Mouse (Mus musculus): ENCODE results near the gene Ndrg2.
"Not testable (repeated sequence)": the region's sequence is repeated elsewhere in the genome, so short reads cannot be mapped to it uniquely, and the experiment has no call there.

The Ndrg2 gene

DNA sequence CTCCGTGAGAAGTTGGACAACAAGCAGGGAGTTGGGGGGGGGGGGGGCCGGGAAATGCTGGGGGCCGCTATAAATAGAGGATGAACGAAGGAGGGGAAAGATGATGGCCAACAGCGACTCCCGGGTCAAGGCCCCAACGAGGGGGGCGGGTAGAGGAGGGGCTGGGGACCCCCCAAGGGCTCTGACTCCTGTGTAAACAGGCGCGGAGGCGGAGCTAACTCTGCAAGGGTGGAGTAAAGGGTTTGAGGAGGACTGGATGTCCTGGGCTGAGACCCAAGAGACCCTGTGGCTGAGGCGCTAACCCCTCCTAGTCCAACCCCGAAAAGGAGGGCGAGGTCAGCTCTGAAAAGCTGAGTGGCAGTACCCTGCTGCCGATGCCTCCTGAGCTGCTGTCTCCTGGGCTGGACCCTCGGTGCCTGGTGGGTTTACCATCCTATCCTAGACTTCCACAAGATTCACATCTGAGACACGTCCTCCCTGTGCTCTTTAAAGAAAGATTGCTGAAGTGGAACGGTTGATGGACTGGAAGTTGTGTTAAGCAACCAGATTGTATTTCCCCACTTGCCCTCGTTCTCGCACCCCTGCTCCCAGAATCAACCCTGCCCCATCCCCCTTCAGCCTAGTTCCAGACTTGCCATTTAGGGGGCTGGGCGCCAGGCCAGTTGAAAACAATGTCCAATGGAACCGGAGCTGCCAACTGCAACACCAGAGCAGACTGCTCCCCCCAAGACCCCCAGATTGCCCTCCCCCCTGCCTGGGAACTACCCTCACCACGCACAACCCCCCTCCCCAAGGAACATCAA is at the start of gene Ndrg2:
TSS of gene Ndrg2 (minus strand) at position 199 of the 803 bp plus-strand sequence.
- in situ Hi-C loops (cut with MboI, MseI): no loop called here

- in situ Hi-C loops (cut with MboI, MseI): no loop called here
Measured at GRCm38 (mm10) chr14:51960316-51960715, 46.4 kb upstream of the Ndrg2 start.

DNA sequence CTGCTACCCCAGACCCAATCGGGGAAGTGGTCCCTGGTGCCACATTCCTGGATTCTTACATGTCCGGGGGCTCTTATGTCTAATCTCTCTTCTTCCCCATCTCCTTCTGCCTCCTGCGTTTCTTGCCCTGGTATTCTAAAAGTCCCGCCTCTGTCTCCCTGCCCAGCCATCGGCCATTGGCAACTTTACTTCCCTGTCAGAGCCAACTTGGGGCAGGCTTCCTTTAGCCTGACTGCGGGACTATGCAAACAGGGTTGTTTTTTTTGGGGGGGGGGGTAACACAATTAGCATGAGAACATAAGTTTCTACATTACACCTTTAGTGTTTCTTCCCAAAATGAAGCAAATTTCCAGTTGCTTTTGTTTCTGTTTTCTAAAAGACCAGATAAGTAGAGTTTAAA is 29.4 kb upstream of the Ndrg2 start:
- in situ Hi-C loops (cut with MboI, MseI): no loop called here

- in situ Hi-C loops (cut with MboI, MseI): no loop called here
Measured at GRCm38 (mm10) chr14:51942236-51942635, 28.3 kb upstream of the Ndrg2 start.

DNA sequence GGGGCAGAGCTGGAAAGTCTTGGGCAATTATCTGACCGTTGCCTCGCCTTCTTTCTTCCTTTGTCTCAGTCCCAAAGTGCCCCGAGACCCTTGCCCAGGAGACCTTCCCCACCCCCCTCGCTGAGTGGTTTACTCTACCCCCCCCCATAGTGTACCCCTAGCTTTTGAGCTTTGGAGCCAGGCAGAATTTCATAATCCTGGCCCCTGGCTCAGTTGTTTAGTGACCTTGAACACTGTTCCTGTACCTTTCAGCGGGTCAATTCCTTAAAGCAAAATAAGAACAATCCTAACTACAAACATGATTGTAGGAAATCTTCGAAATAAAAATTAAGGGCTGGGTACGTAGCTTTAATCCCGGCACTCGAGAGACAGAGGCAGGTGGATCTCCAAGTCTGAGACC is 27.6 kb upstream of the Ndrg2 start:
- in situ Hi-C loops (cut with MboI, MseI): no loop called here

- in situ Hi-C loops (cut with MboI, MseI): no loop called here
Measured at GRCm38 (mm10) chr14:51940944-51941560, 27.1 kb upstream of the Ndrg2 start.

GRCm38 (mm10) chr14:51939005-51939404 is 25.0 kb upstream of the Ndrg2 start:
- in situ Hi-C loops (cut with MboI, MseI): no loop called here

GRCm38 (mm10) chr14:51932092-51933020 is 18.4 kb upstream of the Ndrg2 start:
- in situ Hi-C loops (cut with MboI, MseI): no loop called here

DNA sequence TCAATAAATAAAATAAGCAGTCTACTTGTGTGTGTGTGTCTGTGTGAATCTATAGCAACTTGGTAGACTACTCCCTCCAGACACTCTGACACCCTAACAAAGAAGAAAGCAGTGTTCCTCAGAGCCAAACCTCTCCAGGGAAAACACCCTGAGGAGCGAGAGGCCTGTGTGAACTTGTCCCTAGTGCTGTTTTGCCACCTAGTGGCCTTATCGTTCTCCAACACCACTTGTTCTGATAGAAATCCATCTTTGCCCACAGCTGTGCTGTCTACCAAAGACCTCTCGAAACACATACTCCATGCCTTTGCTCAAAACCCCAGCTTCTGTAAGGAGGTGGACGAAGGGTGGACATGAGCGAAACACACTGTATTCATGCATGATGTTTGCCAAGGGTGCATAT is 16.9 kb upstream of the Ndrg2 start:
- in situ Hi-C loops (cut with MboI, MseI): no loop called here

GRCm38 (mm10) chr14:51929968-51930367 is 16.0 kb upstream of the Ndrg2 start:
- in situ Hi-C loops (cut with MboI, MseI): no loop called here

- in situ Hi-C loops (cut with MboI, MseI): no loop called here
Measured at GRCm38 (mm10) chr14:51929309-51929943, 15.5 kb upstream of the Ndrg2 start.

GRCm38 (mm10) chr14:51926930-51927329 is 13.0 kb upstream of the Ndrg2 start:
- in situ Hi-C loops (cut with MboI, MseI): not testable (repeated sequence)

GRCm38 (mm10) chr14:51923492-51923891 is 9.5 kb upstream of the Ndrg2 start:
- in situ Hi-C loops (cut with MboI, MseI): no loop called here

DNA sequence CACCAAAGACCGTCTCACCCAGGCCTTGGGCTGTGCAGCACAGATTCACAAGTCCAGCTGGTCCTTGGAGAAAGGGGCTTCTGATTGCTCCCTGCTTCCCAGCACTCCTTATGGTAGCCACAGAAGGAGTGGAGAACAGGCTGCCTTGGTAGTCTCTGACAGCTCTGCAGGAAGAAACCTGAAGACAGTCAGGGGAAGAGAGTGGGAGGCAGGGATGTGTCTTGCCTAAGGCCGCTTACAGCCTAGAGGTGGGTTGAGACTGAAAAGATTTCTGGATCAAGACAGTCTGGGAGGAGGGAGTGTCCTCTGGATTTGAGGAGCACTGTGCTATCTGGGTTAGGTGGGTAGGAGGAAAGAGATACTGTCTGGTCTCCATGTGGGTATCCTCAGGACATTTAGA is 9.0 kb upstream of the Ndrg2 start:
- in situ Hi-C loops (cut with MboI, MseI): no loop called here

DNA sequence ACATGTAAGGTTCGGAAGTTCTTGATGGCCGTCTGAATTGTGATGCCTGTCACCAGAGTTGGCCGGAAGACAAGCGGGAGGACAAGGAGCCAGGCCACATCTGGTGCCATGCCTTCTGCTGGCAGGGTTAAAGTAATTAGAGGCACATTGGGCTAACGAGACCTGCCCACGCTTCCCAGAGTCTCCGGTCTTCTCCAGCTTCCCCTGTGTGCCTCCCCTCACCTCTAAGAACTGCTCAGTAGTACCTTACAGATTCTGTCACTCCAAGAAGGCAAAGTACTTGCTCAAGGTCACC is 8.6 kb upstream of the Ndrg2 start, which contains the start of gene Rnase13:
TSS of gene Rnase13 (minus strand) at position 203 of the 295 bp plus-strand sequence.
- in situ Hi-C loops (cut with MboI, MseI): no loop called here

DNA sequence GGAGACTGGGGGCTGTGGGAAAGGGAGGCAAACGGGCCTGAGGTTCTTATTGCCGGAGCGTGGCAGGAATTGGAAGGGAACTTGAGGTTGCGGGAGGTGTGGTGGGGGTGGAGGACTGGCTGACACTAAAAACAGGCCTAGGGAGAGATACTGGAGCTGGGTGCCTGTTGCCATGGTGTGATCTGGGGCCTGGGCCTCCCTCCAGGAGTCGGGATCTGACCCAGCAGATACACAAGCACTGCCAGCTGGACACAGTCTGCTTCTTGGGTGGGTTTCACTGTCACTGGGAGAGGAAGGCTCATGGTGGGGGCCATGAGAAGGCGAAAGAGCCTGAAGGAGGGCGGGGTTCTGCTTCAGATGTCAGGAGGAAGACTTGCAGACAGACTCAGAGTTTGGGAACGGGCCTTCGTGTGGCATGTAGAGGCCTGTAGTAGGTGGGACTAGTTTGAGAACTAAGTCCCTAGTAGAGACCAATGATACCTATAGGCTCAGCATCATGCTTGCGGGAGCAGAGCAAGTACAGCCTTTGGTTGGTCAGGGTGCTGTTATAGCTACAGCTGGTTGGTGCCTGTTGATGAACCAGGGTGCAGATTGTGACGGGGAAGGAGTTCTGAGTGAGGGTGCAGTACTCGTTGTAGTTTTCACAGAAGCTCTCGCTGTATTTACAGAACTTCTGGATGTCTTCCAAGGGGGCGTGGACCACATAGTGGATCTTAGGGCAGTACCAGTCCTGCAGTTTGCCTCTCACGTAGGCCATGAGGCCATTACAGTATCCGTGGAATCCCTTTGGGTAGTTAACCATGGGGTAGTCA is 8.0 kb upstream of the Ndrg2 start:
- in situ Hi-C loops (cut with MboI, MseI): no loop called here

DNA sequence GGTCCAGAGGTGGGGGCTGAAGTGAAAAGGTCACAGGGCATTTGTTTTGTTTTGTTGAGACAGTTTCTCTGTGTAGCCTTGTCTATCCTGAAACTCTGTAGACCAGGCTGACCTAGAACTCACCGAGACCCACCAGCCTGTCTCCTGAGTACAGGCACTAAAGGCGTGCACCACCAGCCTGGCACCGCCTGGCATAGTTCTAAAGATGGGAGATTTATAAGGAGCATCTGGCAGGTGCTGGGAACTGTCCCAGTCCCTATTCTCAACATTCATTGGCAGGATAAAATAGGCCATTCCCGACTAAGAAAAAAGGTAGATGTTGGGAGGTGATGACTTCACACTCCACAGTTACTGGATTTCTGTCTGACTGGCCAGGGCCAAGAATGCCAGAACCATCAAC is 5.0 kb upstream of the Ndrg2 start:
- in situ Hi-C loops (cut with MboI, MseI): no loop called here

- in situ Hi-C loops (cut with MboI, MseI): no loop called here
Measured at GRCm38 (mm10) chr14:51918125-51918524, 4.2 kb upstream of the Ndrg2 start, which contains the start of gene Tppp2. Gene Tppp2, plus strand, starts transcription at chr14:51918425.

GRCm38 (mm10) chr14:51916539-51916938 is 2.6 kb upstream of the Ndrg2 start:
- in situ Hi-C loops (cut with MboI, MseI): no loop called here

GRCm38 (mm10) chr14:51915030-51915429 is 1.1 kb upstream of the Ndrg2 start:
- in situ Hi-C loops (cut with MboI, MseI): no loop called here

Measured in T-helper 1 cell (primary cell).